In genomic region chr1:134177976-134178375, GRCm38 (mm10) we compare ENCODE assay signal across 21 mouse cellular contexts. TPM values are rescaled to one million over a fixed set of nuclear protein-coding genes. Genes with fewer than 3 reads are reported as not detected.
DNase-seq lines count a peak whose midpoint lies in the region; ATAC-seq and TF ChIP-seq lines count a peak whose summit lies in the region.
"Had no signal": no experiment of that assay in that cellular context is flagged by ENCODE, and none has a peak within 500 bp of the region (broad histone marks: within the 10 kb centered on the region; RNA-seq: fewer than 3 reads in every experiment).

No protein-coding gene starts in this region.

- H3K4me2 ChIP-seq in midbrain, postnatal 0 days (ENCODE audit: low read depth, low read length, poor library complexity, severe bottlenecking): no peak overlapping the region
- H3K4me2 ChIP-seq: embryonic facial prominence, embryonic 12.5 days; forebrain, embryonic 13.5 days; forebrain, embryonic 15.5 days had no signal

- H3K27me3 ChIP-seq in midbrain, postnatal 0 days (ENCODE audit: insufficient read depth, low read length): no peaks in the 10 kb centered on the region
- H3K27me3 ChIP-seq: embryonic facial prominence, embryonic 12.5 days; forebrain, embryonic 15.5 days had no signal

- H3K36me3 ChIP-seq in midbrain, postnatal 0 days (ENCODE audit: insufficient read depth, low read length): no peaks in the 10 kb centered on the region
- H3K36me3 ChIP-seq: embryonic facial prominence, embryonic 10.5 days; embryonic facial prominence, embryonic 12.5 days; forebrain, embryonic 15.5 days; G1E had no signal

- intact Hi-C loops in gastrocnemius, postnatal 14 days (cut with DNase I; ENCODE audit: low total_unique reads): no loop called here

- H3K4me1 ChIP-seq in midbrain, postnatal 0 days (ENCODE audit: insufficient read depth, low read length): 0 out of 2 replicates have a peak, but pooled peaks cover 3% of the 10 kb centered on the region

- no peak for TF ChIP-seq CTCF in midbrain, postnatal 0 days (IDR thresholded peaks at IDR 0.05)

- no peak overlapping the region for H3K4me3 ChIP-seq in midbrain, postnatal 0 days (ENCODE audit: low read depth, low read length)
- H3K4me3 ChIP-seq: embryonic facial prominence, embryonic 10.5 days; embryonic facial prominence, embryonic 12.5 days; forebrain, embryonic 13.5 days; forebrain, embryonic 15.5 days had no signal

- WGBS in midbrain, postnatal 0 days: 89% methylated on average over 5 of the region's 5 CpGs

- H3K9me3 ChIP-seq in midbrain, postnatal 0 days (ENCODE audit: low read length): no peaks in the 10 kb centered on the region
- H3K9me3 ChIP-seq: embryonic facial prominence, embryonic 10.5 days; embryonic facial prominence, embryonic 12.5 days; forebrain, embryonic 13.5 days; forebrain, embryonic 15.5 days; G1E had no signal

- DNase-seq in Muller cell, postnatal 12 days (ENCODE audit: inconsistent ontology term): peak; percentile 67
- peak; percentile 68 for DNase-seq in ZHBTc4 (ENCODE audit: low read depth, low spot score)
- peak; percentile 50 for DNase-seq in retina, postnatal 1 day
- DNase-seq in gastrocnemius, postnatal 14 days: no peak
- no peak for DNase-seq in midbrain, postnatal 0 days (ENCODE audit: low spot score)
- DNase-seq in cerebellum, adult 9-10 months: no peak
- DNase-seq: adrenal gland, adult 2 months; adrenal gland, postnatal 10 days; adrenal gland, postnatal 25 days; cerebellum, adult 11 months; cerebellum, adult 18-20 months; cerebellum, adult 8-10 months; cerebellum, postnatal 10 days; cerebellum, postnatal 25 days; forebrain, postnatal 0 days had no signal

- H3K9ac ChIP-seq in midbrain, postnatal 0 days (replicated peaks; ENCODE audit: low read length, poor library complexity, severe bottlenecking): no peak overlapping the region
- H3K9ac ChIP-seq: embryonic facial prominence, embryonic 12.5 days; forebrain, embryonic 13.5 days; forebrain, embryonic 15.5 days; forebrain, postnatal 0 days had no signal

- no peak overlapping the region for H3K27ac ChIP-seq in midbrain, postnatal 0 days (ENCODE audit: low read depth, low read length)
- H3K27ac ChIP-seq: embryonic facial prominence, embryonic 10.5 days; embryonic facial prominence, embryonic 12.5 days; forebrain, embryonic 13.5 days; forebrain, embryonic 15.5 days had no signal

- ATAC-seq in midbrain, postnatal 0 days (ENCODE audit: low FRiP score): no peak
- ATAC-seq: forebrain, embryonic 13.5 days; forebrain, embryonic 15.5 days; forebrain, postnatal 0 days had no signal

RNA-seq across cellular contexts. Expression of gene Chil1, which starts 4.0 kb away (rescaled TPM):
- total RNA-seq in gastrocnemius, postnatal 14 days (2021): 1 to 10 TPM; 1.4 to 2.0 TPM
- total RNA-seq in midbrain, postnatal 0 days (2014; rRNA removed): 0.47 and 3.0 TPM in 2 replicates
- polyA plus RNA-seq in midbrain, postnatal 0 days (2015; fragmentation: Nextera tagmentation; extraction: Ambion mirVana): 3.0 and 4.3 TPM in 2 replicates
- total RNA-seq: G1E had no signal
- polyA plus RNA-seq: G1E had no signal

RNA-seq across cellular contexts. Expression of gene Mybph, which starts 15.3 kb away (rescaled TPM):
- total RNA-seq in gastrocnemius, postnatal 14 days (2021): 100 to 1,000 TPM; 716 to 830 TPM
- total RNA-seq in midbrain, postnatal 0 days (2014; rRNA removed): not detected in 2 replicates
- polyA plus RNA-seq in midbrain, postnatal 0 days (2015; fragmentation: Nextera tagmentation; extraction: Ambion mirVana): 0.12 TPM in 1 of 2 replicates, not detected in the other
- total RNA-seq: adrenal gland, postnatal 25 days had no signal
- polyA plus RNA-seq: forebrain, embryonic 11.5 days; forebrain, embryonic 13.5 days; forebrain, embryonic 15.5 days; G1E had no signal

RNA-seq across cellular contexts. Expression of gene Adora1, which starts 57.3 kb away (rescaled TPM):
- under 1 TPM; 0.58 to 0.78 TPM for total RNA-seq in gastrocnemius, postnatal 14 days (2021)
- total RNA-seq in midbrain, postnatal 0 days (2014; rRNA removed): 45.1 and 54.2 TPM in 2 replicates
- polyA plus RNA-seq in midbrain, postnatal 0 days (2015; fragmentation: Nextera tagmentation; extraction: Ambion mirVana): 32.5 and 35.6 TPM in 2 replicates
- polyA plus RNA-seq: G1E had no signal

Comparison
In these comparisons a context has a peak if more than half of its experiments do, and no peak if none do; other contexts are left out.
1. DNase-seq: peak in Muller cell, postnatal 12 days (single experiment), ZHBTc4 (single experiment) and retina, postnatal 1 day (single experiment); none in gastrocnemius, postnatal 14 days (single experiment), midbrain, postnatal 0 days (single experiment) and cerebellum, adult 9-10 months (single experiment).
2. RNA of gene Mybph, which starts 15.3 kb away (total RNA-seq): 716 to 830 TPM in gastrocnemius, postnatal 14 days; not detected in midbrain, postnatal 0 days; every median in the first group is over 100 times any median in the second.
3. RNA of gene Adora1, which starts 57.3 kb away (total RNA-seq): 45.1 to 54.2 TPM in midbrain, postnatal 0 days; 0.58 to 0.78 TPM in gastrocnemius, postnatal 14 days; every median in the first group is over 10 times any median in the second.